Mouse (Mus musculus): ENCODE measurements at regions not wholly inside any gene's neighbourhood (a gene's known extent, or its start where the extent isn't known, plus 50 kb on each side); places are given as distances from the start of the nearest gene placed in this dataset.

GRCm38 (mm10) chr10:19207505-19207904, 148.8 kb upstream of the Olig3 start:
- TF ChIP-seq CTCF (IDR thresholded peaks at IDR 0.05; ENCODE audit: insufficient read depth, low read depth, low read length), result no peak
- TF ChIP-seq POLR2A (IDR thresholded peaks at IDR 0.05; ENCODE audit: insufficient read depth, low read depth, low read length), result no peak

Measured in olfactory bulb, adult 2 months (tissue).